Mouse (Mus musculus) liver, embryonic 14.5 days (tissue): ENCODE measurements around the gene Nat8f6.

ENCODE experiments used
- CTCF ChIP-seq: IDR thresholded peaks from 2 replicates; pipeline ENCODE4 v1.5.1; 2016; ENCODE audit warnings: antibody characterized with exemption, low read depth, control low read depth
- EP300 ChIP-seq: IDR thresholded peaks from 2 replicates; pipeline ENCODE4 v1.6.1; 2016; ENCODE audit warnings: antibody characterized with exemption, low read depth

- TF ChIP-seq CTCF (no peak), EP300 (no peak)
These were observed 47.3 kb upstream of the Nat8f6 start for GRCm38 (mm10) chr6:85867726-85868690.
